Mouse (Mus musculus) heart, postnatal 0 days (tissue): Measurements from ENCODE around the gene Cdca3.
A peak's percentile ranks its signal among the peaks of the same experiment; 100 is the strongest.

Experiments
- CTCF ChIP-seq: IDR thresholded peaks from 2 replicates; pipeline ENCODE4 v1.5.1; 2016; ENCODE audit warnings: antibody characterized with exemption, control low read depth, low read depth
- EP300 ChIP-seq: IDR thresholded peaks from 2 replicates; pipeline ENCODE4 v1.6.1; 2016; ENCODE audit warnings: antibody characterized with exemption, low read depth

GRCm38 (mm10) chr6:124856916-124857839, 27.8 kb downstream of the Cdca3 start, which contains the start of gene P3h3:
- TF ChIP-seq CTCF (peak; percentile 65), EP300 (no peak)
